Mouse (Mus musculus) spleen, postnatal 36 days (tissue): ENCODE measurements around the gene Klrb1a.

ENCODE experiments used
- DNase-seq, 2 experiments: peaks; one replicate each; pipeline ENCODE4 v3.0.0; 2022; ENCODE audit warnings: low spot score in 2 of 2, mixed read lengths in 1 of 2

Gene Klrb1a

DNA sequence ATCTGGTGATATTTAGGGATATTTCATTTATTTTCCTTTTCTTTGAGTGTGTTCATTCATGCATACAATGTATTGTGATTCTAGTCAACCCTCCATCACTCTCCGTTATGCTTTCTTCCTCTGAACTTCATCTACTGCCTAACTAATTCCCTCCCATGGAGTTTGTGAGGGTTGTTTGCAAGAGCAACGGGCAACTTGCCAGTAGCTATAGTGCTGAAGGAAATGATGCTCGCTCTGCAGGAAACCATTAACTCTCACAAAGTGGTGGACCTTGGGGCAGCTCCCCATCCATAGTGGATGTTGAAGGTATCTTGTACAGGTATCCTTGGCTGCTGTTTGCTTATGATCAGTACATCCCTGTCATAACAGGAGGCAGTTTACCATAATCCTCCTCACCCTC, 21.3 kb downstream of the Klrb1a start:
- DNase-seq: no peak

DNA sequence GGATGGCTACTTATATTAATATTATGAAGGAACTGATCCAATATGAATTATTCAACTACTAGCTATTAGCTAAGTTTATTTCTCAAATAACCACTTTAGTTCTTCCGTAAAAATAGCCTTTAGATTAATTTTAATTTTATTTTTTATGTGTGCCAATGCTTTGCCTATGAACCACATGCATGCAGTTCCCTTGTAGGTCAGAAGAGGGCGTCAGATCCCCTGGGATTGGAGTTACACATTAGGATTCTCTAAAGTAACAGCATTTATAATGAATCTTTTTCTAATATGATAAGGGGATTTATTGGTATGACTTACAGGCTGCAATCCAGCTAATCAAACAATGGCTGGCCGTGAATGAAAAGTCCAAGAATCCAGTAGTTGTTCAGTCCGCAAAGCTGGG, 23.8 kb downstream of the Klrb1a start:
- DNase-seq: no peak

DNA sequence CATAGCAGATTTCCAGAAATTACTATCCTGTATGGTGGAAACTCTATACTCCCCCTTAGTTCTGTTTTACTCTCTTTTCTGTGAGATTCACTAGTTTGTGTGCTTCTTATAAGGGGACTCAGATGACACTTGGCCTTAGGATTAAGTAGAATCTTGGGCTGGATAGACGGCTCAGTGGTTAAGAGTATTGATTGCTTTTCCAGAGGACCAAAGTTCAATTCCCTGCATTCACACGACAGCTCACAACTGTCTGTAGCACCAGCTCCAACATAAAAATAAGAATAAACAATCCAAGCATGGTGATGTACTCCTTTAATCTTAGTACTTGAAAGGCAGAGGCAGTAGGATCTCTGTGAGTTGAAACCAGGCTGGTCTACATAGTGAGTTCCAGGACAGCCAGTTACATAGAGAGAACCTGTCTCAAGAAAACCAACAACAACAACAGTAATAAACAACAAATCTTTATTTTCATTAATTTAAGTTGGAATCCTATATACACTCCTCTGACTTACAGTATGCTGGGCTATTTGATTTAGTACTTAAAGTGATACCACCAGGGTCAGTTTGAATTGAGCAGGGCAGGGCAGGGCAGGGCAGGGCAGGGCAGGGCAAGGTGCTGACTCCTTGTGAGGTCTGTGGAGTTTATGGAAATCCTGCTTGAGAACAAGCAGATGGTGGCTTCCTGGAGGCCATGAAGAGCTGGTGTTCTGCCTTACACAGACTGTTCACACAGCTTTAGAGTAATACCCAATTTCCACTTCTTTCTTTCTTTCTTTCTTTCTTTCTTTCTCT, 24.9 kb downstream of the Klrb1a start:
- no peak for DNase-seq

DNA sequence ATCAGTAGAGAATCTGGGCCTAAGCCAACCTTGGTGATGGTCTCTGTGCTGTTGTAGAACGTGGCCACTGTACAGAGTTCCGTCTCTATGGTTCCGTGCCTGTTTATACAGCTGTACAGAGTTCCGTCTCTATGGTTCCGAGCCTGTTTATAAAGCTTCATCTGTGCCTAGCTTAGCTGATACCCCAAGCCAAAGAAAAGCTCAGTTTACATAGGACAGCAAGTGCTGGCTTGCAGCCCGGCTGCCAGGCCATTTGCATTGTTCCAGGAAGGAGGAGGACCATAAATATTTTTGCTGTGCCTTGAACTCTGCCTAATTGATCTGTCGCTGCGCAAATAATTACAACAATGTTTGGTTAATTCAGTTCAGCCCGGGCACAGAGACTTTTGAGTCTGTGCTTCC, 26.2 kb downstream of the Klrb1a start:
- DNase-seq: no peak

DNA sequence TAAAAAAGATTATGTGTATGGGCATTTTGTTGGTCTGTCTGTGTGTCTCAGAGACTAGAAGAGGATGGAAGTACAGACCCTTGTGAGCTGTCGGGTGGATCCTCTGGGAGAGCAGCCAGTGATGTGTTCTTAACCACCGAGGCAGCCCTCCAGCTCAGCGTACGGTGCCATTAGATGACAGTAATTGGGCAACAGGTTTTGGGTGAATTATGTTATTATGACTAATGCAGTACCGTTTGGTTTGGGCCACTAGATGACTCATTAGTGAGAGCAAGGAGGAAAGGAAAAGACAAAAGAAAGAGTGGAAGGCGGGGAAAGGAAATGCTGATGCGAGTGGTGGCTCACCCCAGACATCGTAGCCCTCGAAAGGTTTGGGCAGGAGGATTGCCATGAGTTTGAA, 28.7 kb downstream of the Klrb1a start:
- no peak for DNase-seq

DNA sequence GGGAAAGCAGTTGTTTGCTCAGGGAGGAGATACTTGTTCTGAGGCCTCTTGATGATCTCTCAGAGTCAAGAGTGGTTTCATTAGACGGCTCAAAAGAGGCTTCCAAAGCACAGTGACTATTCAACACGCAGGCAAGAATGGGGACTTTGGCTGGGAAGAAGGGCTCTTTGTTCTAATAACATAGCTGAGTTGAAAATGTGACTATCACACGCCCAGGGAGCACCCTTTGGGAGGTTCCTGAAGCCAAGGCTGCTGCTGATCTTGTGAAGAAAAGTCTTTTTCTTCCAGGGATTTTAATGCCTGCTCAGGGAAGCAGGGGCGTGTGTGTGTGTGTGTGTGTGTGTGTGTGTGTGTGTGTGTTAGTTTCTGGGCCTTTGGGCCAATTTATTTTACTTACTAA, 33.9 kb downstream of the Klrb1a start:
- DNase-seq: no peak

DNA sequence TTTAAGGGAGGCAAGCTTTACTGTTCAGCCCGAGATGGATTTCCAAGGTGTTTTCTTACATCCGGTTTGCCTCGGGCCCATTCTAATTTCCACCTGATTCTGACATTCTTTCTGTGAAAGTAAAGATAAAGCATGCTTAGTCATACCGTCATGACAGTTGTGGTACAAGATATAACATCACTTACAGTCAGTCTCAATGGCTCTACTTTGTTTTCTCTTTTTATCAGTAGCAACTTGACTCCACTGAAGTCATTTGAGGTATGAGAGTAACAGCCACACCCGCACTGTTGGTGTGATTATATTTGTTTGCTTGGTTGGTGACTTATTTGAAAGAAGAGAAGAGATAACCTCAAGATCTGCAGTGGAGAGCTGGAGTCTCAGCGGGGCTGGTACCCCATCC, 35.7 kb downstream of the Klrb1a start:
- DNase-seq: no peak

DNA sequence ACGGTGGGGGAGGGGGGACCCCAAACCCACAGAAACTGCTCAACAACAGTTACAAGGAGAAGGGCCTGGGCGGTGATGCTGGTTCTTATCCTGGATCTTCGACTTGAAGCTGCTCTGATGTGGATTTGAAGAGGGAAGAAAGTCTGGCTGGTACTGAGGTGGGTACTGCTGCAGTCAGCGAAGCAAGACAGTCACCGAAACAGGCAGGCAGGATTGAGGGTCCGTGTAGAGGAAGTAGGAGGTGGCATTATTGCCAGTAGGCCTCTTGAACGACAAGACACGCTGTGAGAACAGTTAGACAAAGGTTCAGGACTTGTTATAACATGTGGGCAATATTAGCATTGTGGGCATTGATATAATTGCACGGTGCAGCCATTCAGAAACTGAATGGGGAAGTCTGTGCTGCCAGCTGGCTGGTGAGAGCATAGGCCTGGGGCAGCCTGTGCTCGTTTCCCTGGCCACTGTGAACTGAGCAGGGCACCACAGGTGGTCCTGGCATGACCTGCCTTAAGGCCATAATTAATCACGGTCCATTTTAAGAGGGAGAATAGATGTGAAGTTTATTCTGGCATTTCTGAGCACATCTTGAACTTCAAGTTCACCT, 37.6 kb downstream of the Klrb1a start:
- DNase-seq: no peak

DNA sequence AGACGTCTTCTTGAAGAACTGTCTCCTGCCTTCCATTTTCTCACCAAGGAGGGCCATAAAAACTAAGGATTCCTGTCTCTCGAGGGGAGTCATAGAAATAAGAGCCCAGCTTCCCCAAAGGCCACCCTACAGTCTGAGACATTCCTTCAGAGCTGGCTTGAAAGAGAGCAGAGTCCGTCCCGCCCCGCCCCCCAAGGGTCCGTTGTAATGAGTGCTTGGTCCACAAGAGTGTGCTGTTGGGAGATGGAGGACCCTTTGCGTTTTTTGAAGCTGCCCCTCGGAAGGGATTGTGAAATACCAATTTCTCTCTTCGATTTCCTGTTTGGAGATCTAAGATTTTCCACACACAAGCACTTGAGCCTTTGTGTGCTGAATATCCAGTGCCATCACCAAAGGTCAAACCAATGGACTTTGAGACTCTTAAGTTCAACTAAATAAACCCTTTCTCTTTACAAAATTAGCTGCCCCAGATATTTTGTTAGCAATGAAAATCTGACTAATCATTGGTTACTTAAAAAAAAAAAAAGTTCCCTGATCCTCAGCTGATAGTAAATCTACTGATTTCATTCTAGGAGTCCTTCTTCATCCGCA, 39.2 kb downstream of the Klrb1a start:
- DNase-seq: no peak

DNA sequence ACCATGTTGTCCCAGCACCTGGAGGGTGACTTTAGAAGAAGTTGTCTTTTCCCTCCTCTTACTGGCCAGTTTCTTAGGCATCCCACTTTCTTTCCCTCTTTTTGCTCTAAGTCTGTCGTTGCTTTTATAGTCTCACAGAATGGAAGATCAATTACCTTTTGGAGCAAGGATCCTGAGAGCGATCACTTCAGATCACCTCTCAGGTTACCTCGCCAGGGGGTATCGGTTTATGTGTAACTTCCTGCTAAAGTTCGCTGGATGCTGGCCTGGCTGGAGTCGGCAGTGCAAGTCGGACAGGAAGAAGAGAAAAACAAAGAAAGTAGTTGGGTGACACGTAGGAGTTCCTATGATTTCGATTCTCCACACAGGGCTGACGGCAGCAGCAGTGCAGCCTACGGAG, 41.8 kb downstream of the Klrb1a start, which contains the start of gene A2ml1:
Gene A2ml1 (minus strand): TSS at position 101 of the 400 bp plus-strand sequence.
- DNase-seq: no peak

DNA sequence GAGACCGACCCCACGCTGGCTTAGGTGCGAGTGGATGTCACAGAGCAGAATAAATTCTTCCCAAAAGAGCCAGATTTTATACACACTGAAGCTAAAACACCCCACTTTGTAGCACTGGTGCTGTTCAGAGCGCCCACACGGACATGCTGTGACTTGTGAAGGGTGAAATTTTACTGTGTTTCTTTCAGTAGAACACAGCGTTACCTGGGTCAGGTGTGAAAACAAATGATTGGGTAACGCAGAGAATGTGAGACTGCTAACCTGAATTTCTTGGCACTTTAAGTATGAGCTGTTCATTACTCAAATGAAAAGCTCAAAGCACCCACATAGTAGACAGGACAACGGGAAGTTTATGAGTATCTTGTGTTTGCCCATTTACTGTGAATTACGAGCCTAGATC, 46.0 kb downstream of the Klrb1a start:
- no peak for DNase-seq

DNA sequence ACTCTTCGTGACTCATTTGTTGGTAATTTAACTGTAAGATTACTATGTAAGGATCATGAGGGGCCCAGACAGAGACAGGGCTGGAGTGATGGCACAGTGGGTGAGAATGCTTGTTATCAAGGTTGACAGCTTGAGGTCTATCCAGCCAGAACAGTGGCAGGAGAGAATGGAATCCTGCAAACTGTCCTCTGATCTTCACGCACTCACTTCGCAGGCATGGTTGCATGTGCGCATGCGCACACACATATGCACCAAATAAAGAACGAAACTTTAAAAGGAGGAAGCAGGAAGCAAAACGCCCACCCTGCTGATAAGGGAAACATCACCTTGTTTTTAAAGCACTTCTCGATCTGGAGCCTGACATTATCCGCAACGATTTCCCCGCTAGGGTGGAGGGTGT, 56.7 kb downstream of the Klrb1a start:
- DNase-seq: no peak
